Mouse (Mus musculus) lung, adult 2 months (tissue): Measurements from ENCODE around the gene Zscan5b.

Source experiments
- CTCF ChIP-seq: fragments of 200-500 bp; IDR thresholded peaks from 2 replicates; pipeline ENCODE4 v1.5.1; 2011; ENCODE audit warnings: mild to moderate bottlenecking, low read length, control low read depth; ENCODE audit not compliant: insufficient read depth
- POLR2A ChIP-seq: fragments of 200-500 bp; IDR thresholded peaks from 2 replicates; pipeline ENCODE4 v1.6.1; 2011; ENCODE audit warnings: low read depth, mild to moderate bottlenecking, control low read depth, low read length, borderline replicate concordance; ENCODE audit errors: extremely low read depth

DNA sequence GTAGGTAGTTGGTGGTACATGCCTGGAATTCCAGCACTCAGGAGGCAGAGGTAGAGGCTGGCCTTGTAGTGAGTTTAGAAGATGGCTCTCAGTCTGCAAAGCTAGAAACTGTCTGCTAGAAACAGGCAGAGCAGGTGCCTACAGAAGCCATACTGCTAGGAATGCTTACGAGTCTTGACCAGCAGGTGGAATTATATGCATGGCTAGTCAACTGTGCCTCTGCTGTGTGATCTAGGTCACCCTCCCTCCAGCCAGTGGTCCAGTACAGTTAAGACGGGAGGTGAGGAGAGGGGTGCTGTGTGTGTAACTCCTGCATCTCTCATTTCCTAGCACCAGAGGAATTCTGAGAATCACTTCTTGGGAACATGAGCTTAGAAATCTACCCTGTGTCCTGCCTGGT, 35.3 kb upstream of the Zscan5b start:
- TF ChIP-seq CTCF, result no peak
- no peak for TF ChIP-seq POLR2A
